Mouse (Mus musculus) CH12.LX (cell line): Measurements from ENCODE around the gene Rdx. TPM values are rescaled to one million over a fixed set of nuclear protein-coding genes. Genes with fewer than 3 reads are reported as not detected.
"Not testable (repeated sequence)": the region's sequence is repeated elsewhere in the genome, so short reads cannot be mapped to it uniquely, and the experiment has no call there.

Experiments used
- DNase-seq: peaks from one replicate; pipeline ENCODE4 v3.0.0-alpha.2; 2013; ENCODE audit errors: extremely low read depth
- H3K27ac ChIP-seq: 2 replicates; pipeline ENCODE4 v1.5.1; 2012; ENCODE audit warnings: low read depth, mild to moderate bottlenecking, control low read depth, moderate library complexity; ENCODE audit not compliant: insufficient read depth
- H3K27me3 ChIP-seq: replicated peaks from 2 replicates; pipeline ENCODE3; 2012; ENCODE audit warnings: inconsistent platforms
- H3K36me3 ChIP-seq, 2 experiments: replicated peaks in 1 of 2; 2 replicates each; pipeline versions ENCODE3 to v1.6.1; 2012; ENCODE audit warnings: inconsistent platforms in 1 of 2, low read length in 1 of 2, mild to moderate bottlenecking in 1 of 2, mixed read lengths in 1 of 2, moderate library complexity in 1 of 2; ENCODE audit not compliant: control insufficient read depth in 1 of 2, insufficient read depth in 1 of 2
- H3K4me1 ChIP-seq, 2 experiments: 2 replicates each; pipeline ENCODE4 v1.6.1; 2012; ENCODE audit warnings: inconsistent platforms in 1 of 2, moderate library complexity in 1 of 2; ENCODE audit not compliant: insufficient read depth in 2 of 2, control insufficient read depth in 1 of 2
- H3K4me2 ChIP-seq: 2 replicates; pipeline ENCODE4 v1.6.1; 2012; ENCODE audit warnings: low read depth, mild to moderate bottlenecking, control low read depth; ENCODE audit not compliant: poor library complexity, insufficient read depth, severe bottlenecking
- H3K4me3 ChIP-seq, 3 experiments: fragments of 150-350 bp in 1 of 3; sonication (generic) in 1 of 3; replicated peaks in 1 of 3; 2 replicates each; pipeline versions ENCODE3 to v1.5.1; 2011 to 2012; ENCODE audit warnings: low read depth in 2 of 3, low read length in 2 of 3, mild to moderate bottlenecking in 2 of 3, moderate library complexity in 2 of 3, control low read depth in 1 of 3, improper control_type of control experiment in 1 of 3, inconsistent platforms in 1 of 3, mixed read lengths in 1 of 3; ENCODE audit not compliant: poor library complexity in 1 of 3
- H3K79me2 ChIP-seq: replicated peaks from 2 replicates; pipeline ENCODE4 v1.6.1; 2012; ENCODE audit warnings: mild to moderate bottlenecking, moderate library complexity; ENCODE audit not compliant: control insufficient read depth, poor library complexity, insufficient read depth, severe bottlenecking; ENCODE audit errors: extremely low read depth
- H3K9ac ChIP-seq: 2 replicates; pipeline ENCODE4 v1.6.1; 2012; ENCODE audit warnings: low read depth, mild to moderate bottlenecking, control low read depth, moderate library complexity; ENCODE audit not compliant: insufficient read depth
- H3K9me3 ChIP-seq: replicated peaks from 2 replicates; pipeline ENCODE3; 2012; ENCODE audit warnings: low read length, inconsistent platforms, mixed read lengths
- CHD2 ChIP-seq: IDR thresholded peaks from 2 replicates; pipeline ENCODE4 v1.6.1; 2011; ENCODE audit warnings: low read length, improper control_type of control experiment
- E2F4 ChIP-seq: IDR thresholded peaks from 2 replicates; pipeline ENCODE4 v1.6.1; 2011; ENCODE audit warnings: low read depth, low read length, improper control_type of control experiment; ENCODE audit not compliant: insufficient replicate concordance
- ELF1 ChIP-seq: IDR thresholded peaks from 2 replicates; pipeline ENCODE4 v1.6.1; 2014; ENCODE audit warnings: low read depth, mild to moderate bottlenecking, inconsistent platforms, low read length, improper control_type of control experiment
- ETS1 ChIP-seq: conservative IDR thresholded peaks from 2 replicates; pipeline ENCODE4 v1.6.1; 2012; ENCODE audit warnings: low read depth, mild to moderate bottlenecking, inconsistent platforms, low read length, improper control_type of control experiment, moderate library complexity
- JUN ChIP-seq: IDR thresholded peaks from 2 replicates; pipeline ENCODE4 v1.6.1; 2011; ENCODE audit warnings: low read depth, mild to moderate bottlenecking, low read length, improper control_type of control experiment, moderate library complexity; ENCODE audit not compliant: insufficient read depth
- KAT2A ChIP-seq: IDR thresholded peaks from 2 replicates; pipeline ENCODE4 v1.6.1; 2012; ENCODE audit warnings: low read length, improper control_type of control experiment, inconsistent platforms; ENCODE audit not compliant: insufficient replicate concordance
- MEF2A ChIP-seq: IDR thresholded peaks from 2 replicates; pipeline ENCODE4 v1.6.1; 2014; ENCODE audit warnings: low read depth, mild to moderate bottlenecking, inconsistent platforms, low read length, improper control_type of control experiment, borderline replicate concordance
- NELFE ChIP-seq: IDR thresholded peaks from 2 replicates; pipeline ENCODE4 v1.6.1; 2011; ENCODE audit warnings: low read depth, low read length, improper control_type of control experiment
- PAX5 ChIP-seq: IDR thresholded peaks from 2 replicates; pipeline ENCODE4 v1.6.1; 2012; ENCODE audit warnings: low read length, inconsistent platforms, mixed read lengths
- POLR2A ChIP-seq: IDR thresholded peaks from 2 replicates; pipeline ENCODE4 v1.6.1; 2011; ENCODE audit warnings: low read depth, mild to moderate bottlenecking, improper control_type of control experiment, low read length
- RAD21 ChIP-seq: IDR thresholded peaks from 2 replicates; pipeline ENCODE4 v1.6.1; 2011; ENCODE audit warnings: low read depth, mild to moderate bottlenecking, low read length, improper control_type of control experiment, moderate library complexity
- SMC3 ChIP-seq: IDR thresholded peaks from 2 replicates; pipeline ENCODE4 v1.6.1; 2011; ENCODE audit warnings: low read depth, low read length, improper control_type of control experiment
- UBTF ChIP-seq: IDR thresholded peaks from 2 replicates; pipeline ENCODE4 v1.6.1; 2012; ENCODE audit warnings: low read depth, mild to moderate bottlenecking, inconsistent platforms, low read length, improper control_type of control experiment, moderate library complexity
- USF2 ChIP-seq: conservative IDR thresholded peaks from 2 replicates; pipeline ENCODE4 v1.6.1; 2011; ENCODE audit warnings: low read depth, low read length, improper control_type of control experiment
- dilution Hi-C: fragments of 300-500 bp; cut with MboI; formaldehyde crosslinking; loops from 2 replicates; pipeline ENCODE4 v1.14.3; 2020; ENCODE audit warnings: low sequenced_read_pairs; ENCODE audit not compliant: extremely low pct_unique_long_range_greater_than_20kb, extremely low pct_ligation_motif_present
- in situ Hi-C: fragments of 300-500 bp; cut with MboI; formaldehyde crosslinking; loops from 3 replicates; pipeline ENCODE4 v1.14.3; 2019; ENCODE audit warnings: low sequenced_read_pairs, low pct_ligation_motif_present, low pct_unique_long_range_greater_than_20kb, mixed read lengths
- polyA plus RNA-seq: library from polyadenylated mRNA; unstranded; fragments of >175 nt; gene quantifications from 2 replicates; pipeline ENCODE4 v1.2.1, GENCODE M21; 2012; ENCODE audit warnings: low read depth; ENCODE audit not compliant: insufficient read length
- total RNA-seq, 2 experiments: library from RNA; depleted of rRNA; stranded (reverse); fragments of 300-350 nt in 1 of 2; fragments of >200 nt in 1 of 2; gene quantifications; 2 replicates each; pipeline ENCODE4 v1.2.3; 2012 to 2014

Gene Rdx
- total and polyA plus RNA-seq, 3 experiments, result 86.1 to 157 (median 125) TPM

DNA sequence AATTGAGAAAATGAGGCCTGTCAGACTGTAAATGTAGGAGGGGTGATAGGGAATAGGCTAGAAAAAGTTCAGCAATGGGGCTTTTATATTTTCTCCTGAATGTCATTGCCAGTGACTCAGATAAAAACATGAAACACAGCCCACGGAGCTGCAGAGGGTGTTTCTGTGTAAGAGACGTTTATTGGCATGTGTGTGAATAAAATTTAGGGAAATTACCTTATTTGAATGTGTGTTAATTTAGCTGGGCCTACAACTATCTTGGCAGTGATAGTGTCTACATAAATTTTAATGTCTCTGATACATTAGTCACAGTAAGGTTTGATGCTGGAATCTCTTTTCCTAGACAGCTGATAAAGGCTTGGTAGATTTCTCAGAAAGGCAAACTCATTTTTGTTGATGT is 12.8 kb downstream of the Rdx start:
- Histone ChIP-seq H3K9me3 (no peaks in the 10 kb centered on the region), H3K4me3 (no peak overlapping the region), H3K27ac (no peak overlapping the region), H3K4me2 (peak overlapping the region; percentile 82)
- no peak for TF ChIP-seq NELFE
- no peak for TF ChIP-seq CHD2
- no peak for TF ChIP-seq MEF2A
- TF ChIP-seq, all 38 proteins: peak for 0
- DNase-seq, result no peak
- in situ Hi-C loops (no loop called here), dilution Hi-C loops (no loop called here)
- H3K4me1 ChIP-seq, result peaks cover 9 to 51% of the 10 kb centered on the region in 2 experiments; a peak in 3 of 4 replicates
- H3K27me3 ChIP-seq, result no peaks in the 10 kb centered on the region
- 0 out of 2 replicates have a peak overlapping the region, but pooled peaks have one; percentile 26 for H3K9ac ChIP-seq
- peaks cover 19 to 44% of the 10 kb centered on the region in 2 experiments for H3K36me3 ChIP-seq
- H3K79me2 ChIP-seq, result peaks cover 55% of the 10 kb centered on the region

DNA sequence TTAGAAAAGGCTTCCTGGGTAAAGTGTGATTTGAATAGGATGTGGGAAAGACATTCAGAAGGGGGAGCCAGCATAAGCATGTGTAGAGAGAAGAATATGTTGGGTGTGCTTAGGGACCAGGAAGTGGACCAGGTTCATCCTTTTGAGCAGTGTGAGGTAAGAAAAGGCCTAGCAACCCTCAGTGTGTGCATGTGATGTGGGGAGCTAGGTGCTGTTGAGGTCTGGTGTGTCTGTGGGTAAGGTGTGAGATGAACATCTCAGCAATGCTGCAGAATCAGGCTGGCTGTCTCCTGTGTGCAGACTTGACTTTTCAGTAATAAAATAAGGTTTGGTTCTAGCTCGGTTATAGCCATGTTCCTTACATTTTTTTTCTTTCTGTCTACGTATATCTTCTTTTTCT is 23.1 kb downstream of the Rdx start:
- no peak for TF ChIP-seq ELF1
- TF ChIP-seq PAX5, result no peak
- no peak for TF ChIP-seq UBTF
- TF ChIP-seq JUN, result no peak
- no peak for TF ChIP-seq SMC3
- no peak for TF ChIP-seq NELFE
- TF ChIP-seq KAT2A, result no peak
- TF ChIP-seq RAD21, result no peak
- TF ChIP-seq POLR2A, result no peak
- no peak for TF ChIP-seq USF2
- TF ChIP-seq E2F4, result no peak
- TF ChIP-seq, all 38 proteins: peak for 0
- in situ Hi-C loops, result no loop called here
- dilution Hi-C loops, result no loop called here
- no peak for DNase-seq
- Histone ChIP-seq H3K4me2 (no peak overlapping the region), H3K27ac (peak overlapping the region; percentile 70; the same call in 1 of the 2 replicates), H3K9me3 (no peaks in the 10 kb centered on the region), H3K9ac (no peak overlapping the region), H3K4me3 (no peak overlapping the region), H3K79me2 (no peaks in the 10 kb centered on the region), H3K36me3 (peaks cover 54 to 81% of the 10 kb centered on the region in 2 experiments), H3K4me1 (peaks cover 2 to 4% of the 10 kb centered on the region in 2 experiments; a peak in 2 of 4 replicates), H3K27me3 (no peaks in the 10 kb centered on the region)

DNA sequence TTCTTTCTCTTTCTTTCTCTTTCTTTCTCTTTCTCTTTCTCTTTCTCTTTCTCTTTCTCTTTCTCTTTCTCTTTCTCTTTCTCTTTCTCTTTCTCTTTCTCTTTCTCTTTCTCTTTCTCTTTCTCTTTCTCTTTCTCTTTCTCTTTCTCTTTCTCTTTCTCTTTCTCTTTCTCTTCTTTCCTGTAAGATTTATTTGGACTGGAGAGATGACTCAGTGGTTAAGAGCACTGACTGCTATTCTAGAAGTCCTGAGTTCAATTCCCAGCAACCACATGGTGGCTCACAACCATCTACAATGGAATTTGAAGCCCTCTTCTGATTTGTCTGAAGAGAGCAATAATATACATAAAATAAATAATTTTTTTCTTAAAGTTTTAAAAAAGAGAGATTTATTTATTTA is 24.4 kb downstream of the Rdx start:
- H3K36me3 ChIP-seq, result peaks cover 51 to 75% of the 10 kb centered on the region in 2 experiments
- DNase-seq, H3K79me2 ChIP-seq, H3K4me3 ChIP-seq, dilution Hi-C loops, H3K9ac ChIP-seq, H3K27me3 ChIP-seq, in situ Hi-C loops, H3K9me3 ChIP-seq, H3K4me2 ChIP-seq, H3K27ac ChIP-seq: not testable (repeated sequence)
- H3K4me1 ChIP-seq, result peaks cover 2 to 12% of the 10 kb centered on the region in 2 experiments; a peak in 2 of 4 replicates
- peak; percentile 67; the same call in 1 of the 2 replicates for TF ChIP-seq ETS1
